Mouse (Mus musculus): ENCODE data around the gene Tnik.

- TF ChIP-seq TAL1 (IDR thresholded peaks at IDR 0.05; ENCODE audit: low read length) (no peak), GATA1 (IDR thresholded peaks at IDR 0.05; ENCODE audit: low read length) (no peak)
Measured at GRCm38 (mm10) chr3:28487418-28487817, 224.4 kb downstream of the Tnik start.

Measured in erythroblast, embryonic 14.5 days (primary cell).